Mouse (Mus musculus): ENCODE data around the gene Vps16.

DNA sequence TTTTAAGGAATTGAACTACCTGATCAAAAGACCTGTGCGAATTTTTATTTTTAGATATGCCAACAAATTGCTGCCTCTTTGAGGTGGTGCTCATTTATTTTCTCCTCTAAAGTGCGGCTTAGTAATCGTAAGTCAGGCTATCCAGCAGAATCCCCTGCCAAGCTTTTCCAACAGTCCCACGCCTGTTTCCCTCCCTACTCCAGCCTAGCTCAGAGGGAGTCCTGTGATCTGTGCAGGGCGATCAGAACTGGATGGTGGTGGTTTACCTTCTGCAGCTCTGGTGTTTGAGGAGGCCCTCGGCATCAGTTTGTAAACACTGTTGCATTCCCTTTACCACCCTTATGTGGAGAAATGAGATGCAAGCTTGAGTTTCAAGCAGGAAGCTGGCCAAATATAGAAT lies 29.3 kb downstream of the Vps16 start:
- no peak for TF ChIP-seq EP300 (IDR thresholded peaks at IDR 0.05; ENCODE audit: low read depth)
- no peak for TF ChIP-seq CTCF (IDR thresholded peaks at IDR 0.05; ENCODE audit: low read depth)

Measured in liver, postnatal 0 days (tissue).